Mouse (Mus musculus): ENCODE results near the gene Bahcc1. TPM values are rescaled to one million over a fixed set of nuclear protein-coding genes. Genes with fewer than 3 reads are reported as not detected.
A peak's percentile ranks its signal among the peaks of the same experiment; 100 is the strongest.

Bahcc1 gene
- polyA plus RNA-seq (2012; rRNA removed) = 10.8 and 12.4 TPM in 2 replicates

DNA sequence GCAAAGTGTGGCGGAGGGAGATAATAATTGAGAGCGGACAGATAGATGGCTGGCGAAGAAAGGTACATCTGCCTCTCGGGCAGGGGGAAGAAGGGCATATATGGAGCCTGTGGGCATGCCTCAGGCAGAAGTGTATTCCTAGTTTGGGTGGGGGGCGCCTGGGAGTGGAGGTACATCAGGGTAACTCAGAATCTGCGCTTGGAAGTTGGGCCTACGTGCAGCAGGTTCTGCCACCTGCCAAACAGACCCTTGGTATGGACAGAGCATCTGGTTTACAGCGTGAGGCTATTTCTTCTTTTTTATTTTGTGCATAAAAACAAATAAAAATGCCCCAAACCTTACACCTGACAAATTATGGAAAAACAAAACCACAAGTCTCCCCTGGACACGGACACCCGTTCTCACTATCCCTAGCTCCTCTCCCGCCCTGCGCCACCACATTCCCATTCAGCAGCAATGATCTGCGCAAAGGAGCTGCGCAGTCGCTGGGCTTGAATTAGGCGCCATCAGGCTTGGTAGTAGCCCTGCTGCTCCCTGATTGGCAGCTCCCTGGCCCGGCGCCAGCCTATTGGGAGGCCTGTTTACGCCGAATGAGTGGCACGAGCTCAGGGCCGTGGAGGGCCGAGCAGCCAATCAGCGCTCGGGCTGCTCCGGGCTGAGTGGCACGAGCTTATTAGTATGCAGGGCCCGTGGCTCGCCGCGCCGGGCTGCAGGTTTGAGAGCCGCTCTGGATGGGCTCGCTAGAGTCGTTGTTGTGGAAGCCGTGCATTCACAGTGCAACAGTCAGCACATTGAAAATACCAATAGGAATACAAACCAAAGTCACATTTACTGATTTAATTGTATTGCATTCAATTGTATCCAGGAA, at the start of gene Bahcc1:
Gene Bahcc1, plus strand, starts transcription at position 718 of the 868 bp plus-strand sequence.
- 2% methylated on average over 36 of the region's 36 CpGs for WGBS
- Histone ChIP-seq H3K4me1 (ENCODE audit: control insufficient read depth, insufficient read depth, low read length) (peaks cover 9% of the 10 kb centered on the region), H3K4me3 (replicated peaks; ENCODE audit: extremely low read depth, low read depth, low read length) (peak within 1 kb of the TSS; percentile 74)
- peak; percentile 97; the same call in 1 of the 2 replicates for TF ChIP-seq POLR2A (IDR thresholded peaks at IDR 0.05; ENCODE audit: borderline replicate concordance, extremely low read depth, low read depth, low read length)
- TF ChIP-seq CTCF (IDR thresholded peaks at IDR 0.05; ENCODE audit: insufficient read depth, low read length) = no peak
- DNase-seq = peak; percentile 100

GRCm38 (mm10) chr11:120183180-120183579, 49.6 kb upstream of the Bahcc1 start:
- no peak for DNase-seq
- WGBS = 67% methylated on average over 1 of the region's 1 CpGs
- TF ChIP-seq POLR2A (IDR thresholded peaks at IDR 0.05; ENCODE audit: borderline replicate concordance, extremely low read depth, low read depth, low read length) (no peak), CTCF (IDR thresholded peaks at IDR 0.05; ENCODE audit: insufficient read depth, low read length) (no peak)
- Histone ChIP-seq H3K4me3 (replicated peaks; ENCODE audit: extremely low read depth, low read depth, low read length) (no peak overlapping the region), H3K4me1 (ENCODE audit: control insufficient read depth, insufficient read depth, low read length) (peaks cover 8% of the 10 kb centered on the region; the same call in 1 of the 2 replicates)

DNA sequence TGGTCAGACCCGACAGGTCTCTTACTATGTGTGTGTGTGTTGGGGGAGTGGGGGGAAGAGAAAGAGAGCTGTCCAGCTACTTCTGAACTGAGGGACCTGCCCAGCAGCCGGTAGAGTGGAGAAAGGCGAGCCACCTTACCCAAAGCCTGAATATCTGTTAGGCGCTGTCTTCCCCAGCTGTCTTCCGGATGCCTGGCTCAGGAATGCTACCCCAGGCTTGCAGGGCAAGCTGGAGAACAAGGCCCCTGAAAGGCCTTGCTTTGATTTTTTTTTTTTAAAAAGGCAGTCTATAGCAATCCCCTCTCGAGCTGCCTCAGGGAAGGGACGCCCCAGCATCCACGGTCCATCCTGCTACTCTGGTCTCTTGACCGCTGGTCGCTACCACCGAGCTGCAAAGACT, 49.0 kb upstream of the Bahcc1 start:
- TF ChIP-seq POLR2A (IDR thresholded peaks at IDR 0.05; ENCODE audit: borderline replicate concordance, extremely low read depth, low read depth, low read length) (no peak), CTCF (IDR thresholded peaks at IDR 0.05; ENCODE audit: insufficient read depth, low read length) (no peak)
- DNase-seq = no peak
- peaks cover 8% of the 10 kb centered on the region; the same call in 1 of the 2 replicates for H3K4me1 ChIP-seq (ENCODE audit: control insufficient read depth, insufficient read depth, low read length)
- 77% methylated on average over 11 of the region's 11 CpGs for WGBS
- H3K4me3 ChIP-seq (replicated peaks; ENCODE audit: extremely low read depth, low read depth, low read length) = no peak overlapping the region

DNA sequence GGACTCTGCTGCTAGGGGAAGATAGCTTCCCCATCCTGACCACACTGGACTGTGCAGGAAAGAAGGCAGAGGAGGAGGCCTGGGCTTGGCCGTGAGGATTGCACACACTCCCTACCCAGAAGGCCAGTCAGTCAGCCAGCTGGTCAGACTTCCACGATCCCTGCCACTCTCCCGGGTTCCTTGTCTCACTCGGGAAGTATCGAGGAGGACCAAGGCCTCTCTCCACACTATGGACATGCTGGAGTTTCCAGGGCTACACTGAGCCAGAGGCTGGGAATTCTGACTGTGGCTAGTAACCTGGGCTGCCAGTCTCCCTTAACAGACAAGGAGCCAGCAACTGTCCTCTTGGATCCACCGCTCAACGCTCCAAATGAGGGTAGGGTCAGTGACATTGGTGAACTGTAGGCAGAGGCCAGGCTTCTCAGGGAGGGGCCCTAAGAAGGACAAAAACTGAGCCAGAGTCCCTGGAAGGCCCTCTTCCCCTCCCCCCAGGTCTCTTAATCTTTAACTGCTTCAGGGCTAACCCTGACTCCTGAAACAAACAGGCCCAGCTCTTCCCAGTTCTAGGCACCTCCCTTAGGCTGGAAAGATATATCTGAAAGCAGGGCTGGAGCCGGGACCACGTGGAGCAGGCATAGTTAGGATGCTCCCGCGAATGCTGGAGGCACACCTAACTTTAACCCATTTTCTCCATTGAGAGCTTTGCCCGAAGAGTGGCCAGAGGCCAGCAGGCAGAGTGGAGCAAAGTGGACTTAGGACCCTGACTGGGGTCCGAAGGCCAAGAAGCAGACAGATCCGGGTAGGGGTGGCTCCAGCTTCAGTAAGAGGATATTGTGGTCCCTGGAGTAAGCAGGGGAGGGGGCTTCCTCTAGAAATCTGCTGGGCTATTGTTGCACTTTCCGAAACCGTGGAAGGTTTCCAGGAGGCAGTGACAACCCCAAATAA, 48.1 kb upstream of the Bahcc1 start:
- TF ChIP-seq CTCF (IDR thresholded peaks at IDR 0.05; ENCODE audit: insufficient read depth, low read length) (no peak), POLR2A (IDR thresholded peaks at IDR 0.05; ENCODE audit: borderline replicate concordance, extremely low read depth, low read depth, low read length) (0 out of 2 replicates have a peak, but pooled peaks have one; percentile 5)
- DNase-seq = peak; percentile 53
- Histone ChIP-seq H3K4me1 (ENCODE audit: control insufficient read depth, insufficient read depth, low read length) (peaks cover 8% of the 10 kb centered on the region; the same call in 1 of the 2 replicates), H3K4me3 (replicated peaks; ENCODE audit: extremely low read depth, low read depth, low read length) (no peak overlapping the region)
- 33% methylated on average over 16 of the region's 16 CpGs for WGBS

GRCm38 (mm10) chr11:120185316-120186141, 47.2 kb upstream of the Bahcc1 start:
- 18% methylated on average over 54 of the region's 54 CpGs for WGBS
- peak overlapping the region; percentile 58 for H3K4me3 ChIP-seq (replicated peaks; ENCODE audit: extremely low read depth, low read depth, low read length)
- no peak for TF ChIP-seq CTCF (IDR thresholded peaks at IDR 0.05; ENCODE audit: insufficient read depth, low read length)
- no peak for TF ChIP-seq POLR2A (IDR thresholded peaks at IDR 0.05; ENCODE audit: borderline replicate concordance, extremely low read depth, low read depth, low read length)
- DNase-seq = peak; percentile 62
- H3K4me1 ChIP-seq (ENCODE audit: control insufficient read depth, insufficient read depth, low read length) = peaks cover 8% of the 10 kb centered on the region; the same call in 1 of the 2 replicates

- Histone ChIP-seq H3K4me3 (replicated peaks; ENCODE audit: extremely low read depth, low read depth, low read length) (peak overlapping the region; percentile 58), H3K4me1 (ENCODE audit: control insufficient read depth, insufficient read depth, low read length) (peaks cover 8% of the 10 kb centered on the region; the same call in 1 of the 2 replicates)
- DNase-seq = peak; percentile 14
- WGBS = 32% methylated on average over 18 of the region's 18 CpGs
- TF ChIP-seq CTCF (IDR thresholded peaks at IDR 0.05; ENCODE audit: insufficient read depth, low read length) (no peak), POLR2A (IDR thresholded peaks at IDR 0.05; ENCODE audit: borderline replicate concordance, extremely low read depth, low read depth, low read length) (no peak)
These were observed 46.5 kb upstream of the Bahcc1 start for GRCm38 (mm10) chr11:120186145-120186740.

GRCm38 (mm10) chr11:120186821-120187235, 45.9 kb upstream of the Bahcc1 start:
- DNase-seq = peak; percentile 55
- H3K4me3 ChIP-seq (replicated peaks; ENCODE audit: extremely low read depth, low read depth, low read length) = peak overlapping the region; percentile 20
- WGBS = 32% methylated on average over 20 of the region's 20 CpGs

More at GRCm38 (mm10) chr11:120186821-120187235, 45.9 kb upstream of the Bahcc1 start:
- peaks cover 8% of the 10 kb centered on the region; the same call in 1 of the 2 replicates for H3K4me1 ChIP-seq (ENCODE audit: control insufficient read depth, insufficient read depth, low read length)
- no peak for TF ChIP-seq CTCF (IDR thresholded peaks at IDR 0.05; ENCODE audit: insufficient read depth, low read length)
- no peak for TF ChIP-seq POLR2A (IDR thresholded peaks at IDR 0.05; ENCODE audit: borderline replicate concordance, extremely low read depth, low read depth, low read length)
